Mouse (Mus musculus) olfactory bulb, adult 2 months (tissue): ENCODE data around the gene Dnah2.

Source experiments
- CTCF ChIP-seq: fragments of 200-500 bp; IDR thresholded peaks from 2 replicates; pipeline ENCODE4 v1.5.1; 2012; ENCODE audit warnings: low read depth, mild to moderate bottlenecking, low read length, moderate library complexity; ENCODE audit not compliant: insufficient read depth
- POLR2A ChIP-seq: fragments of 200-500 bp; IDR thresholded peaks from 2 replicates; pipeline ENCODE4 v1.6.1; 2012; ENCODE audit warnings: mild to moderate bottlenecking, low read depth, low read length, moderate library complexity; ENCODE audit not compliant: insufficient read depth

- no peak for TF ChIP-seq POLR2A
- TF ChIP-seq CTCF: no peak
Observed at GRCm38 (mm10) chr11:69372780-69373170, 176.1 kb downstream of the Dnah2 start.
